Mouse (Mus musculus) R1 (cell line): Measurements from ENCODE around the gene Styk1.
"Not testable (repeated sequence)": the region's sequence is repeated elsewhere in the genome, so short reads cannot be mapped to it uniquely, and the experiment has no call there.

Experiments
- DNase-seq: peaks from one replicate; pipeline ENCODE4 v3.0.0-alpha.2; 2018; ENCODE audit warnings: low read depth, low spot score

Gene Styk1

DNA sequence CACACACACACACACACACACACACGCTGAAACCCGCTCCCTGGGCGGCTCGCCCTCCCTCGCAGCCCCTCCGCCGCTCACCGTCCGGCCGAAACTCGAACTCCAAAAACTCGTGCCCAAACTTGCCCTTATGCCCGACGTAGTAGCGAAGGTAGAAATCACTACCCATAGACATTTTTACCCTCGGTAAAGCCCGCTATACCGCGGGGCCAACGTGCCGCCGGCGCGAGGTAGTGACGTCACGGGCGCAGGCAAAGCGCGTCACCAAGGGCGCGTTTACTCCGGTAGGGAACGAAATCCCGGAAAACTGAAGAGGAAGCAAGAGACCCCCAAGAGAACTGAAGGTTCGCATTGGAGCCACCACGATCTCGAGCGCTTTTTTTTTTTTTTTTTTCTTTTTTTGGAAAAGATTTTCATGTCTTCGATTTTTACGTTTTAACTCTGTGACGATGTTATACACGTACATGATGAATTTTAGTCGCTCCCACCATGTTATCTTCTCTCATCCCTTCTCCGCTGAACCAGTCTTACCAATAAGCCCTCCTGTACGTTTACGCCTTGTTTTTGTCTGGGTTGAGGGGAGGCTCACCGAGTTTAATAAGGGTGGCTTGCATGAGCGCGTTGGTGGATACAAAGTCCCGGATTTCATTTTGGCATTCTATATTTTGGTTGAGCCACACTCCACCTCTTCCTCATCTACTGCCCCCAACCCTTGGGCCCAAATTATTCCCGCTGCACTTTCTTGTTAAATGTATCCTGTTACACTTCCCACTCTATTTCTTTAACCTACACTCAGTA, 60.2 kb downstream of the Styk1 start, which contains the start of gene Magohb:
Gene Magohb, minus strand, starts transcription at position 254 of the 798 bp plus-strand sequence.
- peak; percentile 72 for DNase-seq

- peak; percentile 15 for DNase-seq
These were observed 61.0 kb downstream of the Styk1 start for GRCm38 (mm10) chr6:131292276-131292990.

GRCm38 (mm10) chr6:131290430-131290829, 63.0 kb downstream of the Styk1 start:
- peak; percentile 40 for DNase-seq

DNA sequence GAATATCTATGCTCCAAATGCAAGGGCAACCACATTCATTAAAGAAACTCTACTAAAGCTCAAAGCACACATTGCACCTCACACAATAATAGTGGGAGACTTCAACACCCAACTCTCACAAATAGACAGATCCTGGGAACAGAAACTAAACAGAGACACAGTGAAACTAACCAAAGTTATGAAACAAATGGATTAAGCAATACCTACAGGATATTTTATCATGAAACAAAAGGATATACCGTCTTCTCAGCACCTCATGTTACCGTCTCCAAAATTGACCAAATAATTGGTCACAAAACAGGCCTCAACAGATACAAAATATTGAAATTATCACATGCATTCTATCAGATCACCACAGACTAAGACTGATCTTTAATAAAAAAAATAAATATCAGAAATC, 75.2 kb downstream of the Styk1 start:
- not testable (repeated sequence) for DNase-seq

DNA sequence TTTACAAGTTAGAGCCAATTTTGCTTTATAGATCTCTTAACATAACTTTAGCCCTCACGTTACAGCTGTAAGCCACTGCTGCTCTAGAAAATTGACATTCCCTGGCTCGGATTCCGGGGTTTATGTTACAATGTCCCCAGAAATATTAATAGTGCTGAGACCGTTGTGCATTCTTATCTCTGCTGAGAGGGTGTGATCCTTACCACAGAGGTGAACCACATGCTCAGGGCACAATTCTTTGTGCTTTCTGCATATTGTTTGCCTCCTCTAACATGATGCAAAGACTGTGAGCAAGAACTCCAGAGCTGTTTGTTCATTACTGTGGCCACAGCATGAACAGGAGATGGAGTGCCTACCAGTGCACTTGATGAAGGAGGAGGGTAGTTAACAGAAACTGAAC, 76.7 kb downstream of the Styk1 start:
- DNase-seq: no peak

DNA sequence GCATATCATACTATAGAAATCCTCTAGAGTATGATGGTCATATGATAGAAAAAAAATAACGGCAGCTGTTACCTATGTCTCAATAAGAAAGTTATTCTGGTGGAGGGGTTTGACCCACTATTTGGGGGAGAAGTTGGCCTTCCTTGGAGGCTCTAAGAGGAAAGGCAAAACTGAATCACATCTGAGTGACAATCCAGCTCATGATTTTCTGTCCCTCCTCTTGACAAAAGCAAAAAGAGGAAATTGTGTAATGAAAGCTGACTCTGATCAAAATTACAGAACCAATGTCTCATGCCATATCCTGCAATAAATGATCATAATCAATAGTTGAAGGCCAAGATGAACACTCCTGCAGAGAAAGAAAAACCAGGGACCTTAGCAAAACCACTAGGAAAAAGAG, 81.1 kb downstream of the Styk1 start:
- DNase-seq: no peak

- no peak for DNase-seq
These were observed 83.1 kb downstream of the Styk1 start for GRCm38 (mm10) chr6:131270312-131270711.

- no peak for DNase-seq
These were observed 83.8 kb downstream of the Styk1 start for GRCm38 (mm10) chr6:131269599-131269998.

DNA sequence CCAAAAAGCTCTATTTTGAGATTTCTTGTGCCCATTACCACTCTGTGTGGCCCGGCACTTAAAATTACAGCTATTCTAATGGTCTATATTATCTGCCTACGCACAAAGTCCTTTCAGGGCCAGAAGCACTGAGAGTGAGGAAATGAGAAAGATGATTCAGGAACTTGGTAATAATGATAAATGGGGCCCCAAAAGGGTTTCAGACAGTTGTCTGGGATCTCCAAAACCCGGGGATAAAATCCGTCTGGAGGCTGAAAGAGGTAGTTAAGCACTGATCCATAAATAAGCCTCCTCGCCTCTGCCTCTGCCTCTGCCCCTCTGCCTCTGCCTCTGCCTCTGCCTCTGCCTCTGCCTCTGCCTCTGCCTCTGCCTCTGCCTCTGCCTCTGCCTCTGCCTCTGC, 89.2 kb downstream of the Styk1 start:
- DNase-seq: no peak

- DNase-seq: no peak
These were observed 90.6 kb downstream of the Styk1 start for GRCm38 (mm10) chr6:131262778-131263177.

DNA sequence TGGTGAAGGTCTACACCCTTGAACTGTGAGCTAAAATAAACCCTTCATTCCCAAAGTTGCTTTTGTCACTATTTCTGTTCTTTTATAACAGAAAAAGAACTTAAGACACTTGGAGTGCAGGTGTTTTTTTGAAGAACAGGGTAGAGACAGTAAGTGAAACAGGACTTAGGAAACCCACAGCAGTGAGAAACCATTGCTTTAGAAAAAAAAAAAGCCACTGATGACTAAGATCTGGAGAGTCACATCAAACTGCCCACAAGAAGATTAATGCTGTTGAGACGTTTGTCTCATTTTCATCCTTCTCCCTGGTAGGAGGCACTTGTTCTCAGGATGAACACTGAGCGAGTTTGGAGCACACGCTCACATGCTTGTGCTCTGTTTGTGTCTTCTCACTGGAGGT, 91.4 kb downstream of the Styk1 start:
- DNase-seq: no peak
